Mouse (Mus musculus) heart, adult 2 months (tissue): Measurements from ENCODE around the gene Ugt2b35. TPM values are rescaled to one million over a fixed set of nuclear protein-coding genes. Genes with fewer than 3 reads are reported as not detected.
"Not testable (repeated sequence)": the region's sequence is repeated elsewhere in the genome, so short reads cannot be mapped to it uniquely, and the experiment has no call there.

Experiments used
- DNase-seq, 2 experiments: peaks; one replicate each; pipeline ENCODE4 v3.0.0; 2021
- H3K27ac ChIP-seq: fragments of 200-600 bp; 2 replicates; pipeline ENCODE4 v1.8.1; 2022
- H3K27me3 ChIP-seq: fragments of 200-500 bp; 2 replicates; pipeline ENCODE4 v1.6.1; 2012; ENCODE audit warnings: mild to moderate bottlenecking, low read length, inconsistent platforms, mixed read lengths; ENCODE audit not compliant: control insufficient read depth, insufficient read depth
- H3K36me3 ChIP-seq: fragments of 200-500 bp; 2 replicates; pipeline ENCODE4 v1.6.1; 2012; ENCODE audit warnings: low read length, inconsistent platforms; ENCODE audit not compliant: control insufficient read depth, insufficient read depth
- H3K4me1 ChIP-seq: fragments of 200-500 bp; 2 replicates; pipeline ENCODE4 v1.6.1; 2011; ENCODE audit warnings: low read length; ENCODE audit not compliant: control insufficient read depth, insufficient read depth
- H3K4me3 ChIP-seq: fragments of 200-600 bp; 2 replicates; pipeline ENCODE4 v1.8.1; 2022
- H3K79me2 ChIP-seq: fragments of 200-500 bp; replicated peaks from 2 replicates; pipeline ENCODE4 v1.6.1; 2012; ENCODE audit warnings: mild to moderate bottlenecking, inconsistent platforms, low read length, moderate library complexity, mixed read lengths; ENCODE audit not compliant: control insufficient read depth, insufficient read depth
- H3K9ac ChIP-seq: fragments of 200-500 bp; 2 replicates; pipeline ENCODE4 v1.6.1; 2012; ENCODE audit warnings: low read depth, mild to moderate bottlenecking, control low read depth, inconsistent platforms, low read length, mixed read lengths
- CTCF ChIP-seq: fragments of 200-600 bp; IDR thresholded peaks from 2 replicates; pipeline ENCODE4 v1.8.1; 2022; ENCODE audit warnings: antibody characterized with exemption, mild to moderate bottlenecking, moderate library complexity
- EP300 ChIP-seq: fragments of 200-500 bp; IDR thresholded peaks from 2 replicates; pipeline ENCODE4 v1.6.1; 2011; ENCODE audit warnings: low read depth, low read length, control low read depth; ENCODE audit not compliant: insufficient read depth
- POLR2A ChIP-seq: fragments of 200-500 bp; IDR thresholded peaks from 2 replicates; pipeline ENCODE4 v1.6.1; 2011; ENCODE audit warnings: mild to moderate bottlenecking, low read depth, low read length, control low read depth; ENCODE audit not compliant: insufficient read depth
- WGBS: fragments of 180-500 bp; shearing (Covaris S2); methylation state at CpG from one replicate; pipeline ENCODE4 v1.1.7; 2018; 5-methylcytosine and 5-hydroxymethylcytosine counted together
- intact Hi-C: fragments of 180-260 bp; cut with DNase I; formaldehyde crosslinking; loops from one replicate; pipeline ENCODE4 v1.15.1; 2025
- long read RNA-seq: library from polyadenylated mRNA; stranded (forward); transcript quantifications from one replicate; pipeline ENCODE4 v2.0.0, GENCODE M21; 2021
- polyA plus RNA-seq: library from polyadenylated mRNA; depleted of rRNA; stranded (reverse); fragments of >200 nt; gene quantifications from 2 replicates; pipeline ENCODE4 v1.2.3, GENCODE M21; 2012; rRNA removed
- total RNA-seq, 2 experiments: library from RNA; stranded (reverse); gene quantifications; 2 replicates each; pipeline ENCODE4 v1.2.3; 2021

Gene Ugt2b35
- not detected for total RNA-seq
- polyA plus RNA-seq, result not detected in 2 replicates
- long read RNA-seq, result 0 reads

DNA sequence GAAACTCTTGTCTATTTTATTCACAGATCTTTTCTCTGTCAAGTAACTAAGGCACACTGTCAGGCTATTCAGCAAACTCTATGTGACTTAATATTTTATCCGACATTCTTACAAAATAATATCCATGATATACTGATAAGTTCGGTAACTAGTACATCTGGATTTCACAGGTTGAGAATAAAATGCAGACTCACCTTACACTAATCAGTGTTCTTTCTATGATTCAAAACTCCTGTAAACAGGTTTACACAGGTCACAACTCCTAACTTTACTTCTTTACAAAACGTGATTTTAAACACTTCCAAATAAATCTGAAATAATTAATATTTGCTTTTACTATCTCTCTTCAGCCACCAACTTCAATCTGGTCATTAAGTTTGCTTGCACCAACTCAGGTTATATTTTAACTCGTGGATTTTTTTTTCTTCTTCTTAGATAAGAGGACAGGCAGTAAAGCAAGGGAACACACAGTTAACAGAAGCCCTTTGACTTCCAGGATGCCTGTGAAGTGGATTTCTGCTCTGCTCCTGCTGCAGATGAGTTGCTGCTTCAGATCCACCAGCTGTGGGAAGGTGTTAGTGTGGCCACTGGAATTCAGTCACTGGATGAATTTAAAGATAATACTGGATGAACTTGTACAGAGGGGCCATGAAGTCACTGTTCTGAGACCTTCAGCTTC lies at the start of gene Ugt2b35:
Gene Ugt2b35, plus strand, starts transcription at position 466 of the 679 bp plus-strand sequence.
- TF ChIP-seq EP300, result no peak
- no peak for TF ChIP-seq POLR2A
- TF ChIP-seq CTCF, result no peak
- Histone ChIP-seq H3K27me3 (no peaks in the 10 kb centered on the region), H3K27ac (no peak within 1 kb of the TSS), H3K4me3 (no peak within 1 kb of the TSS), H3K4me1 (no peaks in the 10 kb centered on the region), H3K9ac (no peak within 1 kb of the TSS), H3K79me2 (no peaks in the 10 kb centered on the region), H3K36me3 (no peaks in the 10 kb centered on the region)
- 58% methylated on average over 4 of the region's 4 CpGs for WGBS
- intact Hi-C loops, result no loop called here
- no peak for DNase-seq

DNA sequence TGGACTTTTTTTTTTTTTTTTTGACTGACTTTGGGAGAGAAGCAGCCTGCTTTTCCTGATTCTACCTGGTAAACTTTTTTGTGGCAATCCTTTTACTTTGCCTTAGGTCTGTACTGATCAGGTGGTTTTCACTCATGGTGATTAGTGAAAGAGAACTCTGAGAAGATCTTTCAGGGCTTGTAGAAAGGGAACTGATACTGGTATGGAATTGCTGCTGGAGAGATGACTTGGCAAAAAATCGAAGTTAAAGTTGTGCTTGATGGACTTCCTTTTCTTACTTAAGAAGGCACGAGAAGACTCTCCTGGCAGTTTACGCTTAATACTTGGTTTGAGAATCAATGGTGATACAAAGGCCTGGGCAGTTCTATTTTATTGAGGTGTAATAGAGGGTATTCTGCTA lies 40.2 kb upstream of the Ugt2b35 start:
- Histone ChIP-seq H3K4me1 (no peaks in the 10 kb centered on the region), H3K36me3 (no peaks in the 10 kb centered on the region), H3K79me2 (no peaks in the 10 kb centered on the region), H3K27ac (no peak overlapping the region), H3K27me3 (no peaks in the 10 kb centered on the region), H3K4me3 (no peak overlapping the region), H3K9ac (no peak overlapping the region)
- WGBS, result 67% methylated on average over 3 of the region's 3 CpGs
- DNase-seq, result no peak
- intact Hi-C loops, result no loop called here
- no peak for TF ChIP-seq CTCF
- no peak for TF ChIP-seq POLR2A
- no peak for TF ChIP-seq EP300

DNA sequence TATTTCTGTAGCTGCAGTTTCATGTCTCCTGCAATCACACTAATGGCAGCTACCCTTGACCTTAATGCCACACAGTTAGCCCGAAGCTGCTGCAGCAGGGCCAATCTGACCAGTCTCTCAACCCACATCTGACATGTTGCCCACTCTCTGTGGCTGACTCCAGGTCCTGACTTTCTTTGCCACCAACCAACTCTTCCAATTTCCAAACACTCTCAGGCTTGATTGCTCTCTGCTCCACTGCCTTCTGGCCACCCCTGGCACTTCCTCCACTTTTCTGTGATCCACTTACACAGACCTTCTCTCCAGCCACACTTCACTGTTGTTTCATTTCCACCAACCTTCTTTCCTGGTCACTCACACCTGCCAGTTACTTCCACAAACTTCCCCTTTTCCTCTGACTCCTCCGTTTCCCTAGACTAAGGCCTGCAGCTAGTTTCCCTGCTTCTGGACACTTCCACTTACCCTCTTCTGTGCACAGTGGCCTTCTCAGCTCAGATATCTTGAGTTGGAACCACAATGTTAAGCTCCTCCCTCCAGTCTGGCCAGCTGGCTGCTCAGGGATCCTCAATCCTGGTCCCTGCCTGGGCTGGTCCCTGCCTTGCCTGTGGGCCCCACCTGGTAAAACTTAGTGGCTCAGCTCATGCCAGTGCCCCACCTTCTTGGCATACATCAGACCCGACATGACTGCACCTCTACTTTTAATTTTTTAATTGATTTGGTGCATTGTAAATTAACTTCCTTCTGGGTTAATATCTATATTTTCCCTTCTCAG lies 38.9 kb upstream of the Ugt2b35 start:
- Histone ChIP-seq H3K9ac (no peak overlapping the region), H3K4me1 (no peaks in the 10 kb centered on the region), H3K4me3 (no peak overlapping the region), H3K27me3 (no peaks in the 10 kb centered on the region), H3K36me3 (no peaks in the 10 kb centered on the region), H3K27ac (no peak overlapping the region), H3K79me2 (no peaks in the 10 kb centered on the region)
- intact Hi-C loops, result no loop called here
- DNase-seq, result no peak
- TF ChIP-seq EP300 (no peak), POLR2A (no peak), CTCF (no peak)
- WGBS, result 62% methylated on average over 3 of the region's 3 CpGs

DNA sequence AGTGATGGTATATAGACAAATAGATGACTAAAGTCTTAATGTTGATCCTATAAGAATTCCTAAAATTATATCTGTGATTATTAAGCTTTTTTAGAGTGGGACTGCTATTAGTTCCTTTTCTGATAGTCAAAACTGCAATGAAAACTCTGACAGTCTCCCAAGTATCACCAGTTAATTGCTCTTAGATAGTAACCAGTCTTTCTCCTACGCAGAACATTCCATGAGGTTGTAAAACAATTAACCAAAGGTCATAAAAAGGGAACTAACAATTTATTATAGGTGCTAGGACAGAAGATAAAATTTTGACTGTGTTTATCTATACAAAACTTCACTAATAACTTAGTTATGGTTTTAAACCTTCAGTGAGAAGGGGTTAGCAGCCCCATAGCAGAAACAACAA lies 37.8 kb upstream of the Ugt2b35 start:
- H3K79me2 ChIP-seq, H3K4me1 ChIP-seq, H3K4me3 ChIP-seq, H3K27me3 ChIP-seq, H3K9ac ChIP-seq, DNase-seq, H3K27ac ChIP-seq, H3K36me3 ChIP-seq, intact Hi-C loops: not testable (repeated sequence)
- 77% methylated on average over 1 of the region's 1 CpGs for WGBS

DNA sequence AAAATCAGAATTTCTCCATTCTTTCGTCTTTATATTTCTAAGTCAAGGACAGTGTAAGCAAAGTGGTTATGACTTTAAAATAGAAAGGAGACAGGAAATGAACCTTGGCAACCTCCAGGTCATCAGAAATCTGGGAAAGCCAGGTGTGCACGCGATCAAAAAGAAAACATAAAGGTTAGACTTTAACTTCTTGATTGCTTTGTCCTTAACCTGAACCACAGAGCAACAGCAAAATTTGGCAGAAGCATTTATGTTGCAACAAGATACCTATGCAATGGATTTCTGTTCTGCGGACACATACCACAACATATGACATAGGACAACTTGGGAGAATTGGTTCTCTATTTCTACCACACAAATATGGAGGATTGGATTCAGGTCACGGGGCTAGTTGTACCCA lies 33.4 kb upstream of the Ugt2b35 start:
- WGBS, result 81% methylated on average over 5 of the region's 5 CpGs
- H3K27me3 ChIP-seq, H3K4me3 ChIP-seq, H3K36me3 ChIP-seq, intact Hi-C loops, H3K79me2 ChIP-seq, H3K9ac ChIP-seq, H3K27ac ChIP-seq, H3K4me1 ChIP-seq, DNase-seq: not testable (repeated sequence)

DNA sequence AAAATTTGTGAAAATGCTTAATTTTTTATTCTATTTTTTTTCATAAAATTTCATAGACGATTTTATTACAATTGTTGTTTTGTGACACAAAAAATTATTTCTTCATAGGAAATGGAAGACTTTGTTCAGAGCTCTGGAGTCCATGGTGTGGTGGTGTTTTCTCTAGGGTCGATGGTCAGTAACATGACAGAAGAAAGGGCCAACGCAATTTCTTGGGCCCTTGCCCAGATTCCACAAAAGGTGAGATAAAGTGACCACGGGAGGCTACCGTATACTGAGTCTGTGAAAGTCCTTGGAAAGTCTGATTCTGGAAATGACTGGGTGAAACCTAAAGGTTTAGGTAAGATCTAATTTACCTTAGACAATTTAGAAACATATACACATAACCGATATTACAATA lies 4.1 kb downstream of the Ugt2b35 start:
- H3K9ac ChIP-seq, result no peak overlapping the region
- no peaks in the 10 kb centered on the region for H3K4me1 ChIP-seq
- H3K79me2 ChIP-seq, result no peaks in the 10 kb centered on the region
- DNase-seq, result no peak
- TF ChIP-seq EP300 (no peak), POLR2A (no peak), CTCF (no peak)
- H3K27me3 ChIP-seq, result no peaks in the 10 kb centered on the region
- H3K36me3 ChIP-seq, result no peaks in the 10 kb centered on the region
- no peak overlapping the region for H3K4me3 ChIP-seq
- intact Hi-C loops, result no loop called here
- 39% methylated on average over 6 of the region's 6 CpGs for WGBS
- no peak overlapping the region for H3K27ac ChIP-seq
